Mouse (Mus musculus) hindbrain, postnatal 0 days (tissue): Measurements from ENCODE around the gene Zglp1. TPM values are rescaled to one million over a fixed set of nuclear protein-coding genes. Genes with fewer than 3 reads are reported as not detected.
A peak's percentile ranks its signal among the peaks of the same experiment; 100 is the strongest.

Experiments used
- ATAC-seq: fragments of 200-750 bp; cut with Nextera tagmentation; 2 replicates; pipeline ENCODE4 v1.8.0; 2017; ENCODE audit warnings: mild to moderate bottlenecking, moderate TSS enrichment, moderate library complexity
- DNase-seq: peaks from one replicate; pipeline ENCODE4 v3.0.0-alpha.2; 2015; ENCODE audit warnings: low spot score
- H3K27ac ChIP-seq: fragments of 300-500 bp; sonication (generic); 2 replicates; pipeline ENCODE4 v1.5.1; 2014; ENCODE audit warnings: mild to moderate bottlenecking
- H3K27me3 ChIP-seq: fragments of 300-500 bp; sonication (generic); 2 replicates; pipeline ENCODE4 v1.6.1; 2014; ENCODE audit warnings: low read length, mixed read lengths; ENCODE audit not compliant: insufficient read depth
- H3K36me3 ChIP-seq: fragments of 300-500 bp; sonication (generic); 2 replicates; pipeline ENCODE4 v1.6.1; 2014; ENCODE audit warnings: low read length, mixed read lengths; ENCODE audit not compliant: insufficient read depth
- H3K4me1 ChIP-seq: fragments of 300-500 bp; sonication (generic); 2 replicates; pipeline ENCODE4 v1.6.1; 2014; ENCODE audit warnings: antibody characterized with exemption, low read length, mixed read lengths; ENCODE audit not compliant: insufficient read depth
- H3K4me2 ChIP-seq: fragments of 300-500 bp; sonication (generic); 2 replicates; pipeline ENCODE4 v1.6.1; 2014; ENCODE audit warnings: low read depth, mild to moderate bottlenecking, low read length, moderate library complexity, mixed read lengths
- H3K4me3 ChIP-seq: fragments of 300-500 bp; sonication (generic); 2 replicates; pipeline ENCODE4 v1.5.1; 2014; ENCODE audit warnings: low read length
- H3K9ac ChIP-seq: fragments of 300-500 bp; sonication (generic); replicated peaks from 2 replicates; pipeline ENCODE4 v1.6.1; 2014; ENCODE audit warnings: mild to moderate bottlenecking, low read length, moderate library complexity, mixed read lengths
- H3K9me3 ChIP-seq: fragments of 300-500 bp; sonication (generic); 2 replicates; pipeline ENCODE4 v1.6.1; 2016; ENCODE audit warnings: low read length, mixed read lengths
- CTCF ChIP-seq: IDR thresholded peaks from 2 replicates; pipeline ENCODE4 v1.5.1; 2016; ENCODE audit warnings: antibody characterized with exemption, control low read depth, low read depth
- WGBS: fragments of 180-500 bp; shearing (Covaris S2); extraction: QIAGEN DNeasy Blood & Tissue Kit; methylation state at CpG from one replicate; pipeline ENCODE4 v1.1.7; 2014; 5-methylcytosine and 5-hydroxymethylcytosine counted together
- polyA plus RNA-seq: library from polyadenylated mRNA; unstranded; fragments of >200 nt; fragmentation: Nextera tagmentation; extraction: Ambion mirVana; gene quantifications from 2 replicates; pipeline ENCODE4 v1.2.1, GENCODE M21; 2015
- total RNA-seq: library from RNA; depleted of rRNA; stranded (reverse); fragments of >200 nt; gene quantifications from 2 replicates; pipeline ENCODE4 v1.2.3, GENCODE M21; 2014

Gene Zglp1
- total and polyA plus RNA-seq, 2 experiments from 2014 or later = 0.16 to 1.1 TPM

GRCm38 (mm10) chr9:21022288-21022687 lies 44.6 kb downstream of the Zglp1 start:
- no peaks in the 10 kb centered on the region for H3K9me3 ChIP-seq
- 61% methylated on average over 6 of the region's 6 CpGs for WGBS
- DNase-seq (no peak), ATAC-seq (no peak)
- H3K36me3 ChIP-seq = no peaks in the 10 kb centered on the region
- H3K27me3 ChIP-seq = peaks cover 5% of the 10 kb centered on the region; the same call in 1 of the 2 replicates
- no peak for TF ChIP-seq CTCF
- H3K4me1 ChIP-seq = no peaks in the 10 kb centered on the region
- H3K4me3 ChIP-seq = no peak overlapping the region
- H3K9ac ChIP-seq = no peak overlapping the region
- no peak overlapping the region for H3K4me2 ChIP-seq
- no peak overlapping the region for H3K27ac ChIP-seq

- Histone ChIP-seq H3K4me2 (no peak overlapping the region), H3K27ac (no peak overlapping the region), H3K4me3 (no peak overlapping the region), H3K9me3 (no peaks in the 10 kb centered on the region), H3K27me3 (peaks cover 14% of the 10 kb centered on the region), H3K9ac (no peak overlapping the region), H3K36me3 (no peaks in the 10 kb centered on the region), H3K4me1 (no peaks in the 10 kb centered on the region)
- ATAC-seq = no peak
- no peak for TF ChIP-seq CTCF
- no peak for DNase-seq
- 80% methylated on average over 3 of the region's 3 CpGs for WGBS
Observed at GRCm38 (mm10) chr9:21021363-21021762, 45.5 kb downstream of the Zglp1 start.

GRCm38 (mm10) chr9:21018600-21018999 lies 48.3 kb downstream of the Zglp1 start:
- H3K4me2 ChIP-seq = no peak overlapping the region
- H3K4me3 ChIP-seq = no peak overlapping the region
- H3K36me3 ChIP-seq = no peaks in the 10 kb centered on the region
- no peak for ATAC-seq
- H3K27ac ChIP-seq = no peak overlapping the region
- H3K9me3 ChIP-seq = no peaks in the 10 kb centered on the region
- TF ChIP-seq CTCF = no peak
- H3K27me3 ChIP-seq = peaks cover 28% of the 10 kb centered on the region
- no peaks in the 10 kb centered on the region for H3K4me1 ChIP-seq
- no peak for DNase-seq
- whole genome bisulfite sequencing = 69% methylated on average over 2 of the region's 2 CpGs
- no peak overlapping the region for H3K9ac ChIP-seq

GRCm38 (mm10) chr9:21017177-21017575 lies 49.7 kb downstream of the Zglp1 start:
- H3K27me3 ChIP-seq = peaks cover 28% of the 10 kb centered on the region

GRCm38 (mm10) chr9:21016331-21017176 lies 50.3 kb downstream of the Zglp1 start:
- H3K4me3 ChIP-seq = peak overlapping the region; percentile 26

More at GRCm38 (mm10) chr9:21017177-21017575, 49.7 kb downstream of the Zglp1 start:
- Histone ChIP-seq H3K9ac (no peak overlapping the region), H3K9me3 (no peaks in the 10 kb centered on the region), H3K27ac (no peak overlapping the region), H3K36me3 (no peaks in the 10 kb centered on the region), H3K4me3 (no peak overlapping the region), H3K4me2 (no peak overlapping the region), H3K4me1 (no peaks in the 10 kb centered on the region)
- DNase-seq (no peak), ATAC-seq (no peak)
- 28% methylated on average over 4 of the region's 4 CpGs for whole genome bisulfite sequencing
- TF ChIP-seq CTCF = no peak

GRCm38 (mm10) chr9:21015571-21016130 lies 51.2 kb downstream of the Zglp1 start, which contains the start of gene Icam1:
Gene Icam1, plus strand, starts transcription at chr9:21015985.
- WGBS = under 1% methylated on average over 30 of the region's 30 CpGs
- Histone ChIP-seq H3K4me2 (peak within 1 kb of the TSS; percentile 50), H3K4me1 (no peaks in the 10 kb centered on the region), H3K27ac (no peak within 1 kb of the TSS), H3K4me3 (peak within 1 kb of the TSS; percentile 26), H3K36me3 (no peaks in the 10 kb centered on the region), H3K27me3 (peaks cover 28% of the 10 kb centered on the region), H3K9ac (0 out of 2 replicates have a peak within 1 kb of the TSS, but pooled peaks have one; percentile 13), H3K9me3 (no peaks in the 10 kb centered on the region)
- ATAC-seq (no peak), DNase-seq (no peak)
- TF ChIP-seq CTCF = no peak

More at GRCm38 (mm10) chr9:21016331-21017176, 50.3 kb downstream of the Zglp1 start:
- H3K27me3 ChIP-seq = peaks cover 28% of the 10 kb centered on the region
- no peak overlapping the region for H3K27ac ChIP-seq
- no peak overlapping the region for H3K9ac ChIP-seq
- peak overlapping the region; percentile 50 for H3K4me2 ChIP-seq
- no peaks in the 10 kb centered on the region for H3K4me1 ChIP-seq
- TF ChIP-seq CTCF = no peak
- H3K36me3 ChIP-seq = no peaks in the 10 kb centered on the region
- WGBS = 7% methylated on average over 17 of the region's 17 CpGs
- H3K9me3 ChIP-seq = no peaks in the 10 kb centered on the region
- ATAC-seq = no peak
- no peak for DNase-seq
